Mouse (Mus musculus) left cerebral cortex, postnatal 14 days (tissue): Measurements from ENCODE around the gene Cpa1. TPM values are rescaled to one million over a fixed set of nuclear protein-coding genes. Genes with fewer than 3 reads are reported as not detected.

Experiments
- total RNA-seq, 2 experiments: library from RNA; stranded (reverse); gene quantifications; 2 replicates each; pipeline ENCODE4 v1.2.3; 2021

The Cpa1 gene
- total RNA-seq, 2 experiments from 2014 or later, result not detected

Other genes starting within 250 kb of the Cpa1 start
- gene Zc3hc1, start 248.2 kb upstream of the Cpa1 start, total RNA-seq, result 10 to 100 TPM; 22.0 to 24.9 TPM
- gene Klhdc10, start 237.3 kb upstream of the Cpa1 start, total RNA-seq, result 100 to 1,000 TPM; 135 to 138 TPM
- 10 to 100 TPM; 16.1 to 16.4 TPM for gene Tmem209, start 129.4 kb upstream of the Cpa1 start, total RNA-seq
- 1 to 10 TPM in 1 of 2 experiments, under 1 TPM in 1; 0.25 to 1.3 TPM for gene Ssmem1, start 129.4 kb upstream of the Cpa1 start, total RNA-seq
- 1 to 10 TPM; 2.1 to 3.3 TPM for gene Cpa2, start 97.6 kb upstream of the Cpa1 start, total RNA-seq
- under 1 TPM; 0.15 to 0.19 TPM for gene Cpa4, start 70.8 kb upstream of the Cpa1 start, total RNA-seq
- not detected for gene Cpa5, start 28.2 kb upstream of the Cpa1 start, total RNA-seq
- 1 to 10 TPM; 7.2 to 7.4 TPM for gene Cep41, start 54.5 kb downstream of the Cpa1 start, total RNA-seq
- gene Mest, start 84.3 kb downstream of the Cpa1 start, total RNA-seq, result 100 to 1,000 TPM; 115 to 130 TPM